Mouse (Mus musculus): ENCODE data around the gene Aida. TPM values are rescaled to one million over a fixed set of nuclear protein-coding genes. Genes with fewer than 3 reads are reported as not detected.

The Aida gene
- total and polyA plus RNA-seq, 3 experiments: 17.7 to 36.0 TPM; not detected in 1

DNA sequence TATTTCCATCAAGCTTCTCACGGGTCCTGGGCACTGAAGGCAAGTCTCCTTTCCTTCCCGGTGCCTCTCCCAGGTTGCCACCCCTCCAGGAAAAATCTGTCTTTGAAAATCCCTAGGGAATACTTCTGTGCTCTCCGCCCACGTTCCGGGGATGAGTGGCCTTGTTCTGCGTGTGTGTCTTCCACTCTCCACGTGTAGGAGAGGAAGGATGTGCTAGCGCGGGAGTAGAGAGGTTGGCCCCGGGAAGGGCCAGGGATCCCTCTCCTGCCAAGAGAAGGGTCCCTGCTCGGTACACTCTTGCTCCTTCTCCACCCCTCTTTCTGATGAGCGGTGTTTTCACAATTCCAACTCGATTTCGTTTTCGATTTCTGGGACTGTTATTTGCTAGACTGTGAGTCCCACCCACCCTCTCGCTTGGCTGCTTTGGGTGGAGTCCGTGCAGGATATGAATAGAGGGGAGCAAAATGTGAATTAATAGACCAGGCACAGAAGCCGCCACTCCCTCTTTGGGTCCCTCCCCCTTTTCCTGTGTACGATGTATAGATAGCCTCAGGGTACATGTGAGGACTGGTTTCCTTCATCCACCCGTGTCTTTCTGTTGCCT lies 1.6 kb downstream of the Aida start (continued):
- TF ChIP-seq ZMIZ1 (IDR thresholded peaks at IDR 0.05; ENCODE audit: low read depth, low read length) (no peak; the same call in 1 of the 2 replicates), ZC3H11A (IDR thresholded peaks at IDR 0.05; ENCODE audit: low read depth, low read length) (no peak), RCOR1 (IDR thresholded peaks at IDR 0.05; ENCODE audit: low read depth, low read length) (no peak), BHLHE40 (IDR thresholded peaks at IDR 0.05; ENCODE audit: borderline replicate concordance, low read depth, low read length) (no peak; the same call in 1 of the 2 replicates), HCFC1 (IDR thresholded peaks at IDR 0.05; ENCODE audit: low read depth, low read length) (peak; percentile 53; the same call in 1 of the 2 replicates), MYB (IDR thresholded peaks at IDR 0.05; ENCODE audit: low read depth, low read length) (no peak), ZNF384 (IDR thresholded peaks at IDR 0.05; ENCODE audit: low read depth, low read length) (no peak), POLR2A (IDR thresholded peaks at IDR 0.05; ENCODE audit: control insufficient read depth in 1 of 2, insufficient read depth in 1 of 2, low read depth in 1 of 2, low read length in 2 of 2, poor library complexity in 1 of 2) (peak in 1 of 2 experiments; percentile 82; a peak in 2 of 4 replicates), USF1 (IDR thresholded peaks at IDR 0.05; ENCODE audit: low read depth, low read length) (peak; percentile 54; the same call in 1 of the 2 replicates), E2F4 (IDR thresholded peaks at IDR 0.05; ENCODE audit: borderline replicate concordance, low read depth, low read length) (no peak), KAT2A (conservative IDR thresholded peaks at IDR 0.05; ENCODE audit: low read depth, low read length) (no peak), TAL1 (IDR thresholded peaks at IDR 0.05; ENCODE audit: low read length) (no peak), UBTF (IDR thresholded peaks at IDR 0.05; ENCODE audit: borderline replicate concordance, insufficient read depth, low read depth, low read length) (no peak), ETS1 (IDR thresholded peaks at IDR 0.05; ENCODE audit: low read depth, low read length) (peak; percentile 45; the same call in 1 of the 2 replicates), JUND (IDR thresholded peaks at IDR 0.05; ENCODE audit: low read depth, low read length) (no peak), MAZ (IDR thresholded peaks at IDR 0.05; ENCODE audit: low read depth, low read length) (peak; percentile 65; the same call in 1 of the 2 replicates), GABPA (IDR thresholded peaks at IDR 0.05; ENCODE audit: low read depth, low read length) (no peak), USF2 (IDR thresholded peaks at IDR 0.05; ENCODE audit: borderline replicate concordance in 1 of 2, insufficient read depth in 1 of 2, low read depth in 1 of 2, low read length in 2 of 2) (no peak), MEF2A (IDR thresholded peaks at IDR 0.05; ENCODE audit: extremely low read depth, insufficient replicate concordance, low read depth, low read length, poor library complexity, severe bottlenecking) (no peak), TBP (IDR thresholded peaks at IDR 0.05; ENCODE audit: low read depth, low read length) (peak; percentile 78), CHD1 (IDR thresholded peaks at IDR 0.05; ENCODE audit: low read depth, low read length) (no peak)

DNA sequence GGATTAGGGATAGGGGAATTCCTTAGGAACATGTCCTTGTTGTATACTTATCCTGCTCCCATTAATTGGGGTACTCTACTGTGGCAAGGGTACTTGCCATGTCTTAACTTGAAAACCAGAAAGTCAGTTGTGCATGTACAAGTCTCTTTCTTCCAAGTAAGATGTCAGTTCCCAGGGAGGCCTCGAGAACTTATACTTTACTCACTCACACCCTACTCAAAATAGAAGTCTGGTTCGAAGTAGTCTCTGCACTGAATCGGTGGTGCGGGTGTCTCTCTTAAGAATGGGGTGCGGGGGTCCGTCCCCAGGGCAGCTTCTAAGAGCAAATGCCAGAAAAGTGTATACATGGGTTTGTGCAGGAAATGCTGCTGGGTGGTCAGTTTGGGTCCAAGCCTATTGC lies 2.8 kb downstream of the Aida start:
- TF ChIP-seq RAD21 (IDR thresholded peaks at IDR 0.05; ENCODE audit: low read depth, low read length) (no peak), GATA1 (IDR thresholded peaks at IDR 0.05; ENCODE audit: low read depth, low read length) (no peak), TAL1 (IDR thresholded peaks at IDR 0.05; ENCODE audit: low read length) (no peak), CTCF (IDR thresholded peaks at IDR 0.05 in 2 of 3, conservative IDR thresholded peaks at IDR 0.05 in 1 of 3; ENCODE audit: control insufficient read depth in 1 of 3, insufficient read depth in 1 of 3, low read depth in 2 of 3, low read length in 3 of 3, poor library complexity in 1 of 3, severe bottlenecking in 1 of 3) (no peak), TBP (IDR thresholded peaks at IDR 0.05; ENCODE audit: low read depth, low read length) (no peak), ELF1 (IDR thresholded peaks at IDR 0.05; ENCODE audit: low read depth, low read length) (no peak), ZKSCAN1 (IDR thresholded peaks at IDR 0.05; ENCODE audit: low read depth, low read length) (no peak), GABPA (IDR thresholded peaks at IDR 0.05; ENCODE audit: low read depth, low read length) (no peak), POLR2A (IDR thresholded peaks at IDR 0.05; ENCODE audit: control insufficient read depth in 1 of 2, insufficient read depth in 1 of 2, low read depth in 1 of 2, low read length in 2 of 2, poor library complexity in 1 of 2) (no peak), ZC3H11A (IDR thresholded peaks at IDR 0.05; ENCODE audit: low read depth, low read length) (no peak), BHLHE40 (IDR thresholded peaks at IDR 0.05; ENCODE audit: borderline replicate concordance, low read depth, low read length) (no peak), NELFE (IDR thresholded peaks at IDR 0.05; ENCODE audit: low read depth, low read length) (no peak)
- DNase-seq (ENCODE audit: low read depth, low spot score): peak; percentile 100

More for the DNA sequence above, 2.8 kb downstream of the Aida start:
- no peak overlapping the region for H3K9ac ChIP-seq (ENCODE audit: control insufficient read depth, low read depth, low read length, poor library complexity, severe bottlenecking)
- no peak overlapping the region for H3K27ac ChIP-seq (ENCODE audit: control insufficient read depth, low read depth, low read length)
- H3K79me2 ChIP-seq (ENCODE audit: control insufficient read depth, insufficient read depth, low read length, poor library complexity): peaks cover 8% of the 10 kb centered on the region; the same call in 1 of the 2 replicates
- H3K4me3 ChIP-seq (ENCODE audit: control insufficient read depth in 1 of 2, insufficient read depth in 1 of 2, low read depth in 2 of 2, low read length in 2 of 2): no peak overlapping the region
- no peaks in the 10 kb centered on the region for H3K4me1 ChIP-seq (ENCODE audit: control insufficient read depth in 1 of 2, insufficient read depth in 2 of 2, low read length in 2 of 2)
- no peaks in the 10 kb centered on the region for H3K36me3 ChIP-seq (ENCODE audit: control insufficient read depth in 1 of 2, insufficient read depth in 2 of 2, low read length in 2 of 2)
- no peaks in the 10 kb centered on the region for H3K27me3 ChIP-seq (ENCODE audit: control insufficient read depth in 1 of 2, insufficient read depth in 2 of 2, low read length in 2 of 2)
- H3K9me3 ChIP-seq (replicated peaks; ENCODE audit: insufficient read depth, low read length): no peaks in the 10 kb centered on the region

Measured in MEL (cell line).